Mouse (Mus musculus): Measurements from ENCODE around the gene Polr2g. TPM values are rescaled to one million over a fixed set of nuclear protein-coding genes. Genes with fewer than 3 reads are reported as not detected.

Gene Polr2g
- polyA plus RNA-seq, 1 experiment from 2014 or later: 147 TPM

Other genes with a start within 250 kb of the Polr2g start
- 0.05 TPM in 1 of 2 replicates, not detected in the other for gene Slc22a8, start 207.3 kb downstream of the Polr2g start, polyA plus RNA-seq (2015; fragmentation: Nextera tagmentation; extraction: Ambion mirVana)
- gene Slc22a6, start 180.5 kb downstream of the Polr2g start, polyA plus RNA-seq (2015; fragmentation: Nextera tagmentation; extraction: Ambion mirVana): 0.05 TPM in 1 of 2 replicates, not detected in the other
- 0.64 and 1.1 TPM in 2 replicates for gene Chrm1, start 134.8 kb downstream of the Polr2g start, polyA plus RNA-seq (2015; fragmentation: Nextera tagmentation; extraction: Ambion mirVana)
- 161 and 163 TPM in 2 replicates for gene Slc3a2, start 75.2 kb downstream of the Polr2g start, polyA plus RNA-seq (2015; fragmentation: Nextera tagmentation; extraction: Ambion mirVana)
- 77.3 and 88.5 TPM in 2 replicates for gene Wdr74, start 62.8 kb downstream of the Polr2g start, polyA plus RNA-seq (2015; fragmentation: Nextera tagmentation; extraction: Ambion mirVana)
- gene 1700092M07Rik, start 57.9 kb downstream of the Polr2g start, polyA plus RNA-seq (2015; fragmentation: Nextera tagmentation; extraction: Ambion mirVana): 1.8 TPM in 2 replicates
- 119 and 121 TPM in 2 replicates for gene Stx5a, start 57.2 kb downstream of the Polr2g start, polyA plus RNA-seq (2015; fragmentation: Nextera tagmentation; extraction: Ambion mirVana)
- 143 and 146 TPM in 2 replicates for gene Nxf1, start 41.5 kb downstream of the Polr2g start, polyA plus RNA-seq (2015; fragmentation: Nextera tagmentation; extraction: Ambion mirVana)
- 164 and 177 TPM in 2 replicates for gene Tmem223, start 27.6 kb downstream of the Polr2g start, polyA plus RNA-seq (2015; fragmentation: Nextera tagmentation; extraction: Ambion mirVana)
- 90.4 and 102 TPM in 2 replicates for gene Tmem179b, start 24.1 kb downstream of the Polr2g start, polyA plus RNA-seq (2015; fragmentation: Nextera tagmentation; extraction: Ambion mirVana)
- 25.2 and 26.9 TPM in 2 replicates for gene Taf6l, start 12.2 kb downstream of the Polr2g start, polyA plus RNA-seq (2015; fragmentation: Nextera tagmentation; extraction: Ambion mirVana)
- gene Zbtb3, start 4.0 kb upstream of the Polr2g start, polyA plus RNA-seq (2015; fragmentation: Nextera tagmentation; extraction: Ambion mirVana): 4.0 and 4.6 TPM in 2 replicates
- 48.2 and 49.3 TPM in 2 replicates for gene Ttc9c, start 20.8 kb upstream of the Polr2g start, polyA plus RNA-seq (2015; fragmentation: Nextera tagmentation; extraction: Ambion mirVana)
- gene Hnrnpul2, start 21.4 kb upstream of the Polr2g start, polyA plus RNA-seq (2015; fragmentation: Nextera tagmentation; extraction: Ambion mirVana): 5.1 and 5.4 TPM in 2 replicates
- gene AC129217.1, start 31.2 kb upstream of the Polr2g start, polyA plus RNA-seq (2015; fragmentation: Nextera tagmentation; extraction: Ambion mirVana): not detected in 2 replicates
- 40.6 and 48.3 TPM in 2 replicates for gene Bscl2, start 38.9 kb upstream of the Polr2g start, polyA plus RNA-seq (2015; fragmentation: Nextera tagmentation; extraction: Ambion mirVana)
- gene Gng3, start 40.6 kb upstream of the Polr2g start, polyA plus RNA-seq (2015; fragmentation: Nextera tagmentation; extraction: Ambion mirVana): 16.0 and 17.3 TPM in 2 replicates
- 1.6 and 2.0 TPM in 2 replicates for gene Lrrn4cl, start 52.2 kb upstream of the Polr2g start, polyA plus RNA-seq (2015; fragmentation: Nextera tagmentation; extraction: Ambion mirVana)
- gene Ubxn1, start 72.9 kb upstream of the Polr2g start, polyA plus RNA-seq (2015; fragmentation: Nextera tagmentation; extraction: Ambion mirVana): 163 and 167 TPM in 2 replicates
- 62.7 and 63.9 TPM in 2 replicates for gene Uqcc3, start 82.3 kb upstream of the Polr2g start, polyA plus RNA-seq (2015; fragmentation: Nextera tagmentation; extraction: Ambion mirVana)
- 72.5 and 95.3 TPM in 2 replicates for gene Lbhd1, start 85.2 kb upstream of the Polr2g start, polyA plus RNA-seq (2015; fragmentation: Nextera tagmentation; extraction: Ambion mirVana)
- gene Gm49403, start 85.4 kb upstream of the Polr2g start, polyA plus RNA-seq (2015; fragmentation: Nextera tagmentation; extraction: Ambion mirVana): not detected in 2 replicates
- 86.5 and 95.2 TPM in 2 replicates for gene 1810009A15Rik, start 90.3 kb upstream of the Polr2g start, polyA plus RNA-seq (2015; fragmentation: Nextera tagmentation; extraction: Ambion mirVana)
- gene Gm49416, start 90.3 kb upstream of the Polr2g start, polyA plus RNA-seq (2015; fragmentation: Nextera tagmentation; extraction: Ambion mirVana): not detected in 2 replicates
- 40.0 and 41.5 TPM in 2 replicates for gene Ints5, start 94.4 kb upstream of the Polr2g start, polyA plus RNA-seq (2015; fragmentation: Nextera tagmentation; extraction: Ambion mirVana)
- 92.6 and 93.3 TPM in 2 replicates for gene Ganab, start 99.5 kb upstream of the Polr2g start, polyA plus RNA-seq (2015; fragmentation: Nextera tagmentation; extraction: Ambion mirVana)
- gene B3gat3, start 121.8 kb upstream of the Polr2g start, polyA plus RNA-seq (2015; fragmentation: Nextera tagmentation; extraction: Ambion mirVana): 40.0 and 44.7 TPM in 2 replicates
- 2.7 and 3.3 TPM in 2 replicates for gene Rom1, start 130.8 kb upstream of the Polr2g start, polyA plus RNA-seq (2015; fragmentation: Nextera tagmentation; extraction: Ambion mirVana)
- 24.2 and 28.4 TPM in 2 replicates for gene Eml3, start 131.0 kb upstream of the Polr2g start, polyA plus RNA-seq (2015; fragmentation: Nextera tagmentation; extraction: Ambion mirVana)
- gene Mta2, start 143.3 kb upstream of the Polr2g start, polyA plus RNA-seq (2015; fragmentation: Nextera tagmentation; extraction: Ambion mirVana): 130 and 139 TPM in 2 replicates
- 29.7 and 30.4 TPM in 2 replicates for gene Tut1, start 155.3 kb upstream of the Polr2g start, polyA plus RNA-seq (2015; fragmentation: Nextera tagmentation; extraction: Ambion mirVana)
- 436 and 453 TPM in 2 replicates for gene Eef1g, start 168.5 kb upstream of the Polr2g start, polyA plus RNA-seq (2015; fragmentation: Nextera tagmentation; extraction: Ambion mirVana)
- gene Ahnak, start 190.7 kb upstream of the Polr2g start, polyA plus RNA-seq (2015; fragmentation: Nextera tagmentation; extraction: Ambion mirVana): 22.4 and 25.0 TPM in 2 replicates